ENCODE assay signal across 10 mouse cellular contexts in genomic region chr10:83069791-83070190, GRCm38 (mm10).
DNase-seq lines count a peak whose midpoint lies in the region; ATAC-seq lines count a peak whose summit lies in the region.
"Had no signal": no experiment of that assay in that cellular context is flagged by ENCODE, and none has a peak within 500 bp of the region (broad histone marks: within the 10 kb centered on the region; RNA-seq: fewer than 3 reads in every experiment).

No protein-coding gene starts in this region.

- no peak overlapping the region for H3K4me2 ChIP-seq in kidney, embryonic 15.5 days
- no peak overlapping the region for H3K4me2 ChIP-seq in kidney, embryonic 14.5 days (replicated peaks; ENCODE audit: low read depth, low read length)
- H3K4me2 ChIP-seq: midbrain, embryonic 15.5 days had no signal

- peak; percentile 79 for DNase-seq in MN1 (ENCODE audit: low spot score)
- peak; percentile 59 for DNase-seq in embryonic facial prominence, embryonic 10.5 days (ENCODE audit: low spot score)
- peak; percentile 56 to 73 for DNase-seq in kidney, postnatal 4 days
- DNase-seq in retina, postnatal 1 day: no peak
- DNase-seq: layer of hippocampus, adult 9-11 months had no signal

- H3K9ac ChIP-seq in kidney, embryonic 15.5 days: no peak overlapping the region
- H3K9ac ChIP-seq in kidney, embryonic 14.5 days (ENCODE audit: low read depth, low read length): no peak overlapping the region; the same call in 1 of the 2 replicates
- H3K9ac ChIP-seq: midbrain, embryonic 15.5 days had no signal

- no peaks in the 10 kb centered on the region for H3K9me3 ChIP-seq in kidney, embryonic 15.5 days (replicated peaks)
- no peaks in the 10 kb centered on the region for H3K9me3 ChIP-seq in kidney, embryonic 14.5 days (ENCODE audit: control insufficient read depth, low read length)
- no peaks in the 10 kb centered on the region for H3K9me3 ChIP-seq in embryonic facial prominence, embryonic 10.5 days
- H3K9me3 ChIP-seq: midbrain, embryonic 15.5 days had no signal

- no peaks in the 10 kb centered on the region for H3K27me3 ChIP-seq in kidney, embryonic 15.5 days
- H3K27me3 ChIP-seq in kidney, embryonic 14.5 days (ENCODE audit: control insufficient read depth, insufficient read depth, low read length): no peaks in the 10 kb centered on the region
- H3K27me3 ChIP-seq in embryonic facial prominence, embryonic 10.5 days (replicated peaks; ENCODE audit: low read depth, poor library complexity, severe bottlenecking): no peaks in the 10 kb centered on the region
- H3K27me3 ChIP-seq: midbrain, embryonic 15.5 days had no signal

- 15% methylated on average over 5 of the region's 5 CpGs for WGBS in kidney, embryonic 15.5 days
- 11% methylated on average over 5 of the region's 5 CpGs for WGBS in kidney, embryonic 14.5 days
- WGBS in embryonic facial prominence, embryonic 10.5 days: 7% methylated on average over 5 of the region's 5 CpGs

- no peak overlapping the region for H3K27ac ChIP-seq in kidney, embryonic 15.5 days
- no peak overlapping the region for H3K27ac ChIP-seq in kidney, embryonic 14.5 days (ENCODE audit: low read depth, low read length)
- peak overlapping the region; percentile 0; the same call in 1 of the 2 replicates for H3K27ac ChIP-seq in embryonic facial prominence, embryonic 10.5 days (replicated peaks)
- H3K27ac ChIP-seq: midbrain, embryonic 15.5 days had no signal

- peaks cover 70% of the 10 kb centered on the region for H3K4me1 ChIP-seq in kidney, embryonic 15.5 days
- peaks cover 27% of the 10 kb centered on the region for H3K4me1 ChIP-seq in kidney, embryonic 14.5 days (ENCODE audit: control insufficient read depth, insufficient read depth, low read length)
- peaks cover 30% of the 10 kb centered on the region for H3K4me1 ChIP-seq in embryonic facial prominence, embryonic 10.5 days
- H3K4me1 ChIP-seq: midbrain, embryonic 15.5 days had no signal

- no peaks in the 10 kb centered on the region for H3K36me3 ChIP-seq in kidney, embryonic 15.5 days
- no peaks in the 10 kb centered on the region for H3K36me3 ChIP-seq in kidney, embryonic 14.5 days (ENCODE audit: control insufficient read depth, insufficient read depth, low read length)
- no peaks in the 10 kb centered on the region for H3K36me3 ChIP-seq in embryonic facial prominence, embryonic 10.5 days (replicated peaks)
- H3K36me3 ChIP-seq: midbrain, embryonic 15.5 days had no signal

- 0 out of 2 replicates have a peak, but pooled peaks have one; percentile 19 for ATAC-seq in kidney, embryonic 15.5 days (replicated peaks; ENCODE audit: low FRiP score)
- ATAC-seq in kidney, embryonic 14.5 days (ENCODE audit: low FRiP score, low TSS enrichment): no peak
- no peak for ATAC-seq in inflammation-experienced regulatory T-cells, adult 6 months
- ATAC-seq in frontal cortex, adult (ENCODE audit: low TSS enrichment): no peak
- ATAC-seq: midbrain, embryonic 15.5 days had no signal

- no peak overlapping the region for H3K4me3 ChIP-seq in kidney, embryonic 15.5 days (replicated peaks)
- no peak overlapping the region for H3K4me3 ChIP-seq in kidney, embryonic 14.5 days (ENCODE audit: low read length)
- no peak overlapping the region for H3K4me3 ChIP-seq in embryonic facial prominence, embryonic 10.5 days
- H3K4me3 ChIP-seq: midbrain, embryonic 15.5 days had no signal
